Mouse (Mus musculus) spleen, adult 2 months (tissue): ENCODE data around the gene Maml3.

Experiments used
- CTCF ChIP-seq: fragments of 200-500 bp; IDR thresholded peaks from 2 replicates; pipeline ENCODE4 v1.5.1; 2011; ENCODE audit warnings: mild to moderate bottlenecking, inconsistent platforms; ENCODE audit not compliant: insufficient read depth, insufficient read length, insufficient replicate concordance; ENCODE audit errors: extremely low read depth
- POLR2A ChIP-seq: fragments of 200-500 bp; IDR thresholded peaks from 2 replicates; pipeline ENCODE4 v1.6.1; 2011; ENCODE audit warnings: low read depth, low read length, inconsistent platforms

DNA sequence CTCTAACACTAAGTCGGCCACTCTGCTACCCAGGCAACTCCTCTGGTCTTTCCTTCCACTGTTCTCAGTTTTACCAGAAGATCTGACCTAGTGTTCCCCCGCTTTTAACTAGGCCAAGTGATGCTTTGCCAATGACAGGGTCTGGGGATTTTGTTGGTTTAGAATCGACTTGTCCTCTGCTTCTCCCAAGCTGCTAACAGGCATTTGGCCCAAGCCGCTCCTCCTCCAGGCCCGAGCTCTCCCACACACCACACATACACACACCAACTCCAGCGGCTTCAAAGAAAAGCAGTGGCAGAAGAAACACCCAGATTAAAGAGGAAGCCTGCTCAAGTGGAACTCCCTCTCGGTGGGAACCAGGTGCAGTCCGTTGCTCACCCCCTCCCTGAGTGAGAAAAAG lies 69.5 kb downstream of the Maml3 start:
- TF ChIP-seq CTCF (no peak), POLR2A (no peak)
